Mouse (Mus musculus) forebrain, embryonic 16.5 days (tissue): ENCODE measurements at regions not wholly inside any gene's neighbourhood (a gene's known extent, or its start where the extent isn't known, plus 50 kb on each side); places are given as distances from the start of the nearest gene placed in this dataset.

Experiments used
- ATAC-seq: fragments of 200-750 bp; cut with Nextera tagmentation; 2 replicates; pipeline ENCODE4 v1.8.0; 2017; ENCODE audit warnings: mild to moderate bottlenecking, moderate library complexity
- H3K27ac ChIP-seq: fragments of 300-500 bp; sonication (generic); 2 replicates; pipeline ENCODE4 v1.5.1; 2014; ENCODE audit warnings: low read length, control low read depth
- H3K27me3 ChIP-seq: fragments of 300-500 bp; sonication (generic); replicated peaks from 2 replicates; pipeline ENCODE4 v1.6.1; 2014; ENCODE audit warnings: low read length; ENCODE audit not compliant: control insufficient read depth, insufficient read depth
- H3K36me3 ChIP-seq: fragments of 300-500 bp; sonication (generic); 2 replicates; pipeline ENCODE4 v1.6.1; 2014; ENCODE audit not compliant: control insufficient read depth, insufficient read depth
- H3K4me1 ChIP-seq: fragments of 300-500 bp; sonication (generic); replicated peaks from 2 replicates; pipeline ENCODE4 v1.6.1; 2014; ENCODE audit warnings: low read length; ENCODE audit not compliant: control insufficient read depth, insufficient read depth
- H3K4me2 ChIP-seq: fragments of 300-500 bp; sonication (generic); 2 replicates; pipeline ENCODE4 v1.6.1; 2014; ENCODE audit warnings: mild to moderate bottlenecking, low read length, control low read depth
- H3K4me3 ChIP-seq: fragments of 300-500 bp; sonication (generic); replicated peaks from 2 replicates; pipeline ENCODE4 v1.5.1; 2014; ENCODE audit warnings: mild to moderate bottlenecking, low read length, control low read depth
- H3K9ac ChIP-seq: fragments of 300-500 bp; sonication (generic); replicated peaks from 2 replicates; pipeline ENCODE4 v1.6.1; 2014; ENCODE audit warnings: low read depth, low read length, control low read depth
- H3K9me3 ChIP-seq: fragments of 300-500 bp; sonication (generic); 2 replicates; pipeline ENCODE4 v1.6.1; 2016; ENCODE audit warnings: low read length; ENCODE audit not compliant: control insufficient read depth
- WGBS: fragments of 180-500 bp; shearing (Covaris S2); extraction: QIAGEN DNeasy Blood & Tissue Kit; methylation state at CpG from one replicate; pipeline ENCODE4 v1.1.7; 2014; 5-methylcytosine and 5-hydroxymethylcytosine counted together

DNA sequence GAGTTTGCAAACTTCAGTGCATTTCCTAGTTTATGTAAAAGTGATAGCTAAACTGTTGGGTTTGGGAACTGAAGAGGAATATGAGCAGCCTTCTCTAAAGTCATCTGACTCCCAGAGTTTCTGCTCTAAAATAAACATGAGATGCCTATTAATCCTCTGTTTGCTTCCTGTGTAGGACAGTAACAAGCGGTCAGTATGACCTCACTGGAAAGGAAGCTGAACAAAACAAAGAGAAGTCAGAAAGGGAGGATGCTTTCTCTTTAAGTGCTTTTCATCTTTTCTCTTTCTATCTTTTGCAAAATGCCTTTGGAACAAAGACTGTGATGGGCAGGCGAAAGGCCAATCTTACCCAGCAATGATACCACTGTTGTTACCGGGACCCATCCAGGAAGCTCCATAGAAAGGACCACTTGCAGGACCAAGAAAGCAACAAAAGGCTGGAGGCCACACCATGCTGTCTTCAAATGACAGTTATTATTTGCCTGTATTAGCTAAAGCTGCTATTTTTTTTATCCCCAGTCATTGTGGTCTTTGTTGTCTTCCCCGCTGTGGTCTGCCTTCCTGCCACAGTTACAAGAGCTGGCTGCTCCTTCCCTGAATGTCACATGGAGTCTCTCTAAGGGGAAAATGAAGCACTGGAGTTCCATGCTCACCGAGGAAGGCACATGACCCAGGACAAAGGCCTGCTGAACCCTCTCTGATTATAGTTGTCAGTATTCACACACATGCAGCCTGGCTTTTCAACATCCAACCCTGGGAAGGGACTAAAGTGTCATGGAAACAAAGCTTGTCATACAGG is 253.4 kb downstream of the Galc start:
- no peaks in the 10 kb centered on the region for H3K9me3 ChIP-seq
- 50% methylated on average over 5 of the region's 5 CpGs for WGBS
- no peaks in the 10 kb centered on the region for H3K36me3 ChIP-seq
- H3K27me3 ChIP-seq, result no peaks in the 10 kb centered on the region
- 0 out of 2 replicates have a peak, but pooled peaks have one; percentile 31 for ATAC-seq
- no peaks in the 10 kb centered on the region for H3K4me1 ChIP-seq
- no peak overlapping the region for H3K27ac ChIP-seq
- no peak overlapping the region for H3K4me2 ChIP-seq
- H3K9ac ChIP-seq, result no peak overlapping the region
- no peak overlapping the region for H3K4me3 ChIP-seq

DNA sequence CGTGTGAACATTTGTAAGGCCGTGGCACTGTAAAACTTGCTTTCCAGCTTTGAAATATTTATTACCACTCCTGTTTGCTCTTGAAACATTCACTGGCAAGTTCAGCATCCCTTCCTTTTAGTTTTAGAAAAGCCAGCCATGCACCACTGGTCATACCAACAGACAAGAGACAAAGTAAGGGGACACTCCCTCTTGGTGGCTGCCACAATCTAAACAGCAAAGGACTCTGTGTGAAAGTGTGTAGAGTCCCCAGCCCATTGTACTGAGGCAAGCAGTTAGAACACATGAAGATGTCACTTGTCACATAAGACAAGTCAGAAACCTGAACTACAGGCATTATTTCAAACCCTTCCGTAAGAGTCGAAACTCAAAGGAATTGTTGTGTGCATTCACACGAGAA is 257.0 kb downstream of the Galc start:
- WGBS, result 94% methylated on average over 5 of the region's 5 CpGs
- no peaks in the 10 kb centered on the region for H3K27me3 ChIP-seq
- no peak overlapping the region for H3K4me2 ChIP-seq
- H3K27ac ChIP-seq, result no peak overlapping the region
- no peaks in the 10 kb centered on the region for H3K4me1 ChIP-seq
- H3K36me3 ChIP-seq, result no peaks in the 10 kb centered on the region
- ATAC-seq, result no peak
- H3K9me3 ChIP-seq, result no peaks in the 10 kb centered on the region
- H3K4me3 ChIP-seq, result no peak overlapping the region
- no peak overlapping the region for H3K9ac ChIP-seq

DNA sequence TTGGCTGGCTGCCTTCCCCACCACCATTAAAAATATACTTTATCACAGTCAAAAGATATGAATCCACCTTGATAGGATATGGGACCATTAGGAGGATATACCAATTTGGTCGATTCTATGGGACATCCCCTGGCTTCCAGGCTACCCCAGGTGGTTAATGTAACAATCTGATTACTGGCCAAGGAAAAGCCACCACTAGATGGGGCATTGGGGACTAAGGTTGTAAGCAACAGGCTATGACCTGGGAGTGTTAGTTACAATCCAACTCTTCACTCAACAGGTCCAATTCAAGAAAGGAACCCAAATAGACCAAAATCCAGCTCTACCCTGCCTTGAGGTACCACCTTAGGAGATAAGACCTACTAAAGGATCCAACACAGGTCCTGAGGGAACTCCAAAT is 264.4 kb downstream of the Galc start:
- H3K4me3 ChIP-seq, result no peak overlapping the region
- no peak overlapping the region for H3K27ac ChIP-seq
- no peak overlapping the region for H3K4me2 ChIP-seq
- no peak overlapping the region for H3K9ac ChIP-seq
- H3K4me1 ChIP-seq, result no peaks in the 10 kb centered on the region
- 79% methylated on average over 1 of the region's 1 CpGs for WGBS
- ATAC-seq, result no peak
- no peaks in the 10 kb centered on the region for H3K27me3 ChIP-seq
- no peaks in the 10 kb centered on the region for H3K9me3 ChIP-seq
- no peaks in the 10 kb centered on the region for H3K36me3 ChIP-seq

DNA sequence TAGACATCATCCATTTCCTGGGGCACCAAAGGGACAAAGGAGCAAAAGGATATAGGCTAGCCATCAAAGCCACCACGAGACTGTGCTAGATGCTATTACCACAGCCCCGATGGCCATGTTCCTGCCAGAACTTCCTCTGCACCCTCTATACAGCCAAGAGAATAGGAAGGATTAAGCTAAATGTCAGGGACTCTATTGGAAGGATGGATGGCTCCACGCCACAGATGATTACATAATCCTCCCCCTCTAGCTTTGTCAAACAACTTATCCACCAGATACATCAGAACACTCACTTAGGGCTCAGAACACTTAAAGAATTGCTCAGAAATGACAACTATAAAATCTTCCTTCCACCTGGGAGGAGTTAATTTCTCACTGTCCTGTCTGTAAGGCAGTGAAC is 265.3 kb downstream of the Galc start:
- H3K4me1 ChIP-seq, result no peaks in the 10 kb centered on the region
- no peak overlapping the region for H3K4me2 ChIP-seq
- ATAC-seq, result no peak
- H3K9me3 ChIP-seq, result no peaks in the 10 kb centered on the region
- no peak overlapping the region for H3K27ac ChIP-seq
- H3K4me3 ChIP-seq, result no peak overlapping the region
- 76% methylated on average over 3 of the region's 3 CpGs for WGBS
- no peak overlapping the region for H3K9ac ChIP-seq
- no peaks in the 10 kb centered on the region for H3K36me3 ChIP-seq
- H3K27me3 ChIP-seq, result no peaks in the 10 kb centered on the region

DNA sequence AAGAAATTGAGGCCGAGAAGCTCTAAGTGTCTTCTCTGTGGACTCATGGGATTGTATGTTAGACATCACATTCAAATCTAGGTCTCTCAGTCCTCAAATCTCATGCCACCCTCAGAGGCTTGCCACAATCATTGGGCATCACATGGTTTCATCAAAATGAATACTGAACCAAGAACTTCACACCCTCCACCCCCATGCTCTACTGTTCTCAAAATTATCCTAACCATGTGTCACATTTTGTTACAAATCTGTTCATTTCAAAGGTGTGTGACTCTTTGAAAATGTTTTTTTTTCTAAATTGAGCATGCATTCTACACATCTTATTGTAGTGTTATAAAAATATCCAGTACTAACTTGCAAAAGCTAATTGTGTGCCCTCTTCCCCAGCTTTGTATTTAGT is 275.9 kb downstream of the Galc start:
- no peaks in the 10 kb centered on the region for H3K9me3 ChIP-seq
- H3K36me3 ChIP-seq, result no peaks in the 10 kb centered on the region
- H3K4me3 ChIP-seq, result no peak overlapping the region
- WGBS, result 98% methylated on average over 1 of the region's 1 CpGs
- no peaks in the 10 kb centered on the region for H3K27me3 ChIP-seq
- no peak overlapping the region for H3K9ac ChIP-seq
- H3K4me1 ChIP-seq, result peaks cover 5% of the 10 kb centered on the region
- no peak for ATAC-seq
- no peak overlapping the region for H3K4me2 ChIP-seq
- no peak overlapping the region for H3K27ac ChIP-seq

DNA sequence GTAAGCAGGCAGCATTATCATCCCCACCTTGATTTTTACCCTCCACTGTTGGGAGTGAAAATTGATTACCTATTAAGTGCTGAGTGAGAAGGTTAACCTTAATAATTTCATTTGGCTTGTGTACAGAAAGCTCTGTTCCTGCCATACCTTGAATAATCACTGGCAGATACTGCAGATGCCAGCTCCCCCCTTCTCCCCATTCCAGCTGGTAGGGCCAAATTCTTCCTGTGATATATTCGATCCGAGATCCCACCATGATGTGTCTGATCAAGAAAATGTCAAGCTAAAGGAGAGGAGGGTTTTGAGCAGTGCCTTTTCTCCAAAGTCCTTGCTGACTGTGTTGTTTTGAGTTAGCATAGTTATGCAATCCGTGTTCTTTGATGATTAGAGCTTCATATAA is 280.6 kb downstream of the Galc start:
- peak overlapping the region; percentile 1; the same call in 1 of the 2 replicates for H3K4me2 ChIP-seq
- H3K27ac ChIP-seq, result peak overlapping the region; percentile 67
- no peak overlapping the region for H3K4me3 ChIP-seq
- 39% methylated on average over 3 of the region's 3 CpGs for WGBS
- no peak overlapping the region for H3K9ac ChIP-seq
- peak; percentile 60 for ATAC-seq
- no peaks in the 10 kb centered on the region for H3K9me3 ChIP-seq
- H3K36me3 ChIP-seq, result no peaks in the 10 kb centered on the region
- H3K4me1 ChIP-seq, result peaks cover 15% of the 10 kb centered on the region
- H3K27me3 ChIP-seq, result no peaks in the 10 kb centered on the region

DNA sequence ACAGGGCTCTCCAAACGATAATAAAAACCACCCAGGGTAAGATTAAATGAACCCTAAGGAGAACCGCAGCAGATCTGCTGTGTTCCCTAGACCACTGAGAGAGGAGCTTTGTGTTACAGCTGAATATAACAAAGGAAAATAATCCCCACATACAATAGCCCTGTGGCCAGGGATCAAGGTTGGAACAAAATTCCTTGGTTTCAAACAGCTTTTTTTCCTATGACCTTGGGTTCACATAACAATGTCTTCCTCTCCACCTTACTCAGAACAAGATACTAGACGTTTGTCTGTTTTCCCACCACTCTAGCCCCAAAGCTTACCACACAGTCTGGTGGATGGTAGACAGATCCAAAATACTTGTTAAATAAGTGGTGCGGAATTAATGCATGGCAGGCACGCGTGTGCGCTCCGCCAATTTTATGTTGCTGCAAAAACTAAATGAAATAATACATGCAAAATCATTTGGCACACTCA is 281.0 kb downstream of the Galc start:
- H3K9me3 ChIP-seq, result no peaks in the 10 kb centered on the region
- no peak overlapping the region for H3K4me3 ChIP-seq
- H3K4me1 ChIP-seq, result peaks cover 15% of the 10 kb centered on the region
- H3K36me3 ChIP-seq, result no peaks in the 10 kb centered on the region
- H3K27ac ChIP-seq, result peak overlapping the region; percentile 67
- H3K27me3 ChIP-seq, result no peaks in the 10 kb centered on the region
- H3K9ac ChIP-seq, result no peak overlapping the region; the same call in 1 of the 2 replicates
- 12% methylated on average over 8 of the region's 8 CpGs for WGBS
- peak overlapping the region; percentile 1 for H3K4me2 ChIP-seq
- peak; percentile 94 for ATAC-seq

DNA sequence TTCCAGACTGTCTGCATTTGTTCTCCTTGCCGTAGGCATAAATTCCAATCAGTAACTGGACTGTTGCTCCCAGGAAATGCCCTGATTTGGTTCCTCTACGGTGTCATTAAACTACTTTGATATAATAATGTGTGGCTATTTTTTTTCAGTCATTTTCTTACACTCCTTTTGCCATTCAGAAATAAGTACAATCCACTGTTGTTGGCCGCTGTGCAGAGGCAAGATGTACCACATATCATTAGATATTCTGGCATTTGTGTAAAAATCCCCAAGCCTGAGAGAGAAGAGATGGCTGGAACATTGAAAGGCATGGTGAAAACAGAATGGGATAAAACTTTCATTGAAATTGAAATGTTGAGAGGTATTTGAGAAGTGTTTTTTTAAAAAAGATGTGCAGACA is 281.6 kb downstream of the Galc start:
- Histone ChIP-seq H3K4me3 (no peak overlapping the region), H3K4me1 (peaks cover 15% of the 10 kb centered on the region), H3K9ac (no peak overlapping the region), H3K27me3 (no peaks in the 10 kb centered on the region), H3K4me2 (no peak overlapping the region), H3K36me3 (no peaks in the 10 kb centered on the region), H3K27ac (peak overlapping the region; percentile 67), H3K9me3 (no peaks in the 10 kb centered on the region)
- WGBS, result 26% methylated on average over 3 of the region's 3 CpGs
- ATAC-seq, result no peak

DNA sequence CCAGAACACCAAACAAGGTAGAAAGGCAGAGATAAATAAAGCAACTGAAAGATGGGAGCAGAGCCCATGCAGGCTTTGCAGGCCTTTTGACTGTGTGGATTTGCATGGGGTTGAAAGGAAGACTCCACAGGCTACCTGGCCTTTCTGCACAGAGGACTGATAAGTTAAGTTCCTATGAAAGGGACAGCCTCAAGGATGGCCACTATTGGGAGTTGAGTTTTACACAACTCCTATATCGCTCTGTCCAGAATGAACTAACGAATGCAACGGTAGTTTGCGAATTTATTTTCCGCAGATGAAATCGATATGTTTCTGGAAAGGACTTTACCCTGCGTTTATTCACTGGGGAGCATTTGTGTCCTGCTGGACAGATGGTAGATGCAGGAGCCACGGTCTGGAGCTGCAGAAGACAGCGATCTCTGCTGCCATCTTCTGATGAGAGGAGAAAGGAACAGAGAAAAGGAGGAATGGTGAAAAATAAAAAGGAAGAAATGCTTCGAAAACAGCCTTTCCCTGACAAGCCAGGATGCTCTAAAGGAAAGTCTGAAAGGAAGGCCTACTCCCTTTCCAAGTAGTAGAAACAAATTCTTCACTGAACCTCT is 285.2 kb downstream of the Galc start:
- ATAC-seq, result no peak
- Histone ChIP-seq H3K27me3 (no peaks in the 10 kb centered on the region), H3K9me3 (no peaks in the 10 kb centered on the region), H3K27ac (no peak overlapping the region), H3K4me2 (no peak overlapping the region), H3K4me1 (peaks cover 15% of the 10 kb centered on the region), H3K4me3 (no peak overlapping the region), H3K9ac (no peak overlapping the region), H3K36me3 (no peaks in the 10 kb centered on the region)
- 64% methylated on average over 10 of the region's 10 CpGs for WGBS
